Mouse (Mus musculus) embryonic fibroblast, embryonic 13.5 days (primary cell): Measurements from ENCODE around the gene Dnajc1. TPM values are rescaled to one million over a fixed set of nuclear protein-coding genes. Genes with fewer than 3 reads are reported as not detected.

Source experiments
- H3K27ac ChIP-seq: 2 replicates; pipeline ENCODE4 v1.5.1; 2012; ENCODE audit warnings: low read length, control low read depth, inconsistent platforms; ENCODE audit not compliant: insufficient read depth
- H3K4me1 ChIP-seq: 2 replicates; pipeline ENCODE4 v1.6.1; 2011; ENCODE audit warnings: low read length; ENCODE audit not compliant: control insufficient read depth, insufficient read depth
- H3K4me3 ChIP-seq: 2 replicates; pipeline ENCODE4 v1.5.1; 2011; ENCODE audit warnings: mild to moderate bottlenecking, control low read depth, low read length; ENCODE audit not compliant: insufficient read depth
- CTCF ChIP-seq: IDR thresholded peaks from 2 replicates; pipeline ENCODE4 v1.5.1; 2011; ENCODE audit warnings: mild to moderate bottlenecking, control low read depth, low read length, moderate library complexity, borderline replicate concordance; ENCODE audit not compliant: insufficient read depth
- POLR2A ChIP-seq: IDR thresholded peaks from 2 replicates; pipeline ENCODE4 v1.6.1; 2011; ENCODE audit warnings: low read depth, mild to moderate bottlenecking, control low read depth, low read length, moderate library complexity
- polyA plus RNA-seq: library from polyadenylated mRNA; stranded (reverse); fragments of >200 nt; gene quantifications from 2 replicates; pipeline ENCODE4 v1.2.4, GENCODE M21; 2011; ENCODE audit warnings: low read depth; ENCODE audit not compliant: missing spikeins, insufficient read length

Dnajc1 gene
- polyA plus RNA-seq, 1 experiment: 44.4 TPM

GRCm38 (mm10) chr2:18175234-18175633 is 217.4 kb downstream of the Dnajc1 start:
- no peaks in the 10 kb centered on the region for H3K4me1 ChIP-seq
- H3K4me3 ChIP-seq: no peak overlapping the region
- TF ChIP-seq CTCF: no peak
- TF ChIP-seq POLR2A: no peak
- no peak overlapping the region for H3K27ac ChIP-seq

- Histone ChIP-seq H3K4me1 (no peaks in the 10 kb centered on the region), H3K27ac (no peak overlapping the region), H3K4me3 (no peak overlapping the region)
- no peak for TF ChIP-seq POLR2A
- TF ChIP-seq CTCF: no peak
These were observed 223.3 kb downstream of the Dnajc1 start for GRCm38 (mm10) chr2:18169174-18169948.

- no peak overlapping the region for H3K4me3 ChIP-seq
- H3K27ac ChIP-seq: no peak overlapping the region
- no peak for TF ChIP-seq CTCF
- TF ChIP-seq POLR2A: no peak
- H3K4me1 ChIP-seq: no peaks in the 10 kb centered on the region
These were observed 227.1 kb downstream of the Dnajc1 start for GRCm38 (mm10) chr2:18165511-18165910.

- no peak for TF ChIP-seq CTCF
- no peak for TF ChIP-seq POLR2A
These were observed 231.6 kb downstream of the Dnajc1 start for GRCm38 (mm10) chr2:18160992-18161391.

GRCm38 (mm10) chr2:18159426-18159825 is 233.2 kb downstream of the Dnajc1 start:
- TF ChIP-seq CTCF: no peak
- TF ChIP-seq POLR2A: no peak
- H3K4me1 ChIP-seq: no peaks in the 10 kb centered on the region
- H3K4me3 ChIP-seq: no peak overlapping the region
- H3K27ac ChIP-seq: no peak overlapping the region

More at GRCm38 (mm10) chr2:18160992-18161391, 231.6 kb downstream of the Dnajc1 start:
- Histone ChIP-seq H3K4me1 (no peaks in the 10 kb centered on the region), H3K4me3 (no peak overlapping the region), H3K27ac (no peak overlapping the region)

- no peak for TF ChIP-seq POLR2A
- no peak for TF ChIP-seq CTCF
These were observed 236.5 kb downstream of the Dnajc1 start for GRCm38 (mm10) chr2:18156131-18156530.

More at GRCm38 (mm10) chr2:18156131-18156530, 236.5 kb downstream of the Dnajc1 start:
- H3K4me3 ChIP-seq: no peak overlapping the region
- H3K27ac ChIP-seq: no peak overlapping the region
- no peaks in the 10 kb centered on the region for H3K4me1 ChIP-seq
